Mouse (Mus musculus) myocyte (in vitro differentiated cells): Measurements from ENCODE around the gene Myog. TPM values are rescaled to one million over a fixed set of nuclear protein-coding genes. Genes with fewer than 3 reads are reported as not detected.

Experiments
- H3K27me3 ChIP-seq: one replicate; pipeline ENCODE4 v1.6.1; 2011; ENCODE audit not compliant: control insufficient read depth, insufficient read depth, insufficient read length
- H3K36me3 ChIP-seq: one replicate; pipeline ENCODE4 v1.6.1; 2011; ENCODE audit not compliant: control insufficient read depth, insufficient read depth
- H3K4me2 ChIP-seq: one replicate; pipeline ENCODE4 v1.6.1; 2011; ENCODE audit warnings: low read depth, control low read depth
- H3K4me3 ChIP-seq: one replicate; pipeline ENCODE4 v1.5.1; 2011; ENCODE audit warnings: mild to moderate bottlenecking, control low read depth, moderate library complexity
- H3K79me2 ChIP-seq: one replicate; pipeline ENCODE4 v1.6.1; 2011; ENCODE audit not compliant: control insufficient read depth, insufficient read depth
- H3ac ChIP-seq: one replicate; pipeline ENCODE4 v1.6.1; 2011; ENCODE audit not compliant: control insufficient read depth, insufficient read length
- CEBPB ChIP-seq: IDR thresholded peaks from 2 replicates; pipeline ENCODE4 v1.6.1; 2011; ENCODE audit warnings: mild to moderate bottlenecking, moderate library complexity; ENCODE audit not compliant: poor library complexity, insufficient read depth, severe bottlenecking
- E2F4 ChIP-seq: IDR thresholded peaks from one replicate; pipeline ENCODE4 v1.6.1; 2011; ENCODE audit warnings: mild to moderate bottlenecking, control low read depth, moderate library complexity; ENCODE audit not compliant: insufficient read depth
- MAX ChIP-seq: IDR thresholded peaks from one replicate; pipeline ENCODE4 v1.6.1; 2011; ENCODE audit warnings: low read depth, mild to moderate bottlenecking, control low read depth
- MYOD1 ChIP-seq, 3 experiments: IDR thresholded peaks; one replicate each; pipeline ENCODE4 v1.6.1; 2011; ENCODE audit warnings: control low read depth in 2 of 3, low read depth in 2 of 3, mild to moderate bottlenecking in 2 of 3, moderate library complexity in 1 of 3; ENCODE audit not compliant: insufficient read length in 2 of 3, control insufficient read depth in 1 of 3
- MYOG ChIP-seq, 3 experiments: IDR thresholded peaks; one replicate each; pipeline ENCODE4 v1.6.1; 2011; ENCODE audit warnings: control low read depth in 2 of 3, low read depth in 2 of 3, mild to moderate bottlenecking in 2 of 3; ENCODE audit not compliant: insufficient read length in 2 of 3, control insufficient read depth in 1 of 3, insufficient read depth in 1 of 3
- POLR2A ChIP-seq: IDR thresholded peaks from one replicate; pipeline ENCODE4 v1.6.1; 2011; ENCODE audit warnings: low read depth, mild to moderate bottlenecking, control low read depth, moderate library complexity; ENCODE audit not compliant: insufficient read length
- POLR2AphosphoS2 ChIP-seq: IDR thresholded peaks from one replicate; pipeline ENCODE4 v1.6.1; 2011; ENCODE audit warnings: low read depth, control low read depth; ENCODE audit not compliant: insufficient read length
- REST ChIP-seq: IDR thresholded peaks from one replicate; pipeline ENCODE4 v1.6.1; 2011; ENCODE audit warnings: mild to moderate bottlenecking, control low read depth, moderate library complexity; ENCODE audit not compliant: insufficient read depth, insufficient read length
- SRF ChIP-seq: IDR thresholded peaks from one replicate; pipeline ENCODE4 v1.6.1; 2011; ENCODE audit warnings: low read depth; ENCODE audit not compliant: control insufficient read depth, insufficient read length
- TCF12 ChIP-seq: IDR thresholded peaks from one replicate; pipeline ENCODE4 v1.6.1; 2011; ENCODE audit warnings: mild to moderate bottlenecking, control low read depth; ENCODE audit not compliant: poor library complexity, insufficient read depth, severe bottlenecking
- TCF3 ChIP-seq: IDR thresholded peaks from one replicate; pipeline ENCODE4 v1.6.1; 2011; ENCODE audit warnings: low read depth, control low read depth; ENCODE audit not compliant: insufficient read length
- USF1 ChIP-seq: IDR thresholded peaks from one replicate; pipeline ENCODE4 v1.6.1; 2011; ENCODE audit warnings: low read depth, mild to moderate bottlenecking, control low read depth, moderate library complexity
- polyA plus RNA-seq: library from polyadenylated mRNA; unstranded; fragments of >200 nt; fragmentation: generic; extraction: Trizol; gene quantifications from one replicate; pipeline ENCODE4 v1.2.1, GENCODE M21; 2012; ENCODE audit warnings: missing spikeins

The Myog gene
- polyA plus RNA-seq, 1 experiment: 1,426 TPM

- H3K27me3 ChIP-seq: no peaks in the 10 kb centered on the region
- H3K4me2 ChIP-seq: peak overlapping the region; percentile 57
- peaks cover 6% of the 10 kb centered on the region for H3K79me2 ChIP-seq
- peak overlapping the region; percentile 11 for H3K4me3 ChIP-seq
- H3ac ChIP-seq: no peak overlapping the region
- H3K36me3 ChIP-seq: no peaks in the 10 kb centered on the region
- TF ChIP-seq MAX (no peak), MYOG (IDR thresholded peaks at IDR 0.05; ENCODE audit: control insufficient read depth in 1 of 3, insufficient read depth in 1 of 3, insufficient read length in 2 of 3, low read depth in 2 of 3) (no peak), POLR2AphosphoS2 (no peak), REST (no peak), SRF (no peak), TCF3 (no peak), CEBPB (no peak), POLR2A (no peak), MYOD1 (IDR thresholded peaks at IDR 0.05; ENCODE audit: control insufficient read depth in 1 of 3, insufficient read length in 2 of 3, low read depth in 2 of 3) (no peak), E2F4 (no peak), USF1 (no peak), TCF12 (no peak)
Observed at GRCm38 (mm10) chr1:134335211-134335923, 45.6 kb downstream of the Myog start.

DNA sequence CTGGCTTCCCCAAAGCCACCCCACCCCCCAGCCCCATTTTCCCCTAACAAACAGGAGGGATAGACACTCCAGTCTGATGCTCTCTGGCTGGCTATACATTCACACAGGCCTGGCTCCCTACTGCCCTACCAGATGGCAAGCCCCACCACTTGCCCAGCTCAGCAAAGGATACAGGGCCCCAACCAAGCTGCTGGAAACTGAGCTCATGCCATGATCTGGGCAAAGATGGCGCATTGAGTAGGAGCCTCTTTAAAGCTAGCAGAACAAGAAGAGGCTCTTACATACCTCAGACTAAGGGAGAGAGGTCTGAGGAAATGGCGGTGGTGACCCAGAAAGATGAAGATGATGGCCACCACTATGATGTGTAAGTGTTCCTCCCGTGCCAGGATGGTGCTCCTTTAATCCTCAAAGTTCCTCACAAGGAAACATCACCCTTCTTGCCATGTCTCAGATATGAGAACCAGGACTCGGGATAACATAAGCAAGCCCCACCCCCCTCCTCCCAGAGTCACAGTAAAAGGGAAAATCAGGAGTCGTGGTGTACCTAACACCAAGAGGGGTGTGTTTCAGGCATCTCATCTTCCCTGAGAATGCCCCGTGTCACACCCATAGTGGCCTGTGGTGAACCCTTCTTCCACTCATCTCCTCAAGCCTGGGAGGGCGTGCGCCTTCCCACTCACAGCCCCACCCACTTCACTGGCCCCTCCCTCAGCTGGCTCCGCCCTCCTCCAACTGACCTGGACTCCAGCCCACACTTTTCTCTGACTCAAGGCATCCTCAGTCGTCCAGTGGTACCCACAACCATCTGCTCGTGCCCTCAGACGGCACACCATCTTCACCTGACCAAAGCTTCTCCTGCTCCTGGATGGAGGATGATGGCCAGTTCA lies 46.4 kb downstream of the Myog start:
- Histone ChIP-seq H3K27me3 (no peaks in the 10 kb centered on the region), H3ac (no peak overlapping the region), H3K79me2 (peaks cover 5% of the 10 kb centered on the region), H3K36me3 (no peaks in the 10 kb centered on the region), H3K4me2 (peak overlapping the region; percentile 57), H3K4me3 (peak overlapping the region; percentile 11)
- TF ChIP-seq SRF: no peak
- no peak for TF ChIP-seq CEBPB
- TF ChIP-seq MYOD1 (IDR thresholded peaks at IDR 0.05; ENCODE audit: control insufficient read depth in 1 of 3, insufficient read length in 2 of 3, low read depth in 2 of 3): peak in 2 of 3 experiments; percentile 41 to 48
- peak in 2 of 3 experiments; percentile 34 to 73 for TF ChIP-seq MYOG (IDR thresholded peaks at IDR 0.05; ENCODE audit: control insufficient read depth in 1 of 3, insufficient read depth in 1 of 3, insufficient read length in 2 of 3, low read depth in 2 of 3)
- TF ChIP-seq POLR2A: peak; percentile 38
- no peak for TF ChIP-seq TCF3
- TF ChIP-seq E2F4: no peak
- no peak for TF ChIP-seq USF1
- no peak for TF ChIP-seq TCF12
- TF ChIP-seq MAX: no peak
- no peak for TF ChIP-seq POLR2AphosphoS2
- no peak for TF ChIP-seq REST

DNA sequence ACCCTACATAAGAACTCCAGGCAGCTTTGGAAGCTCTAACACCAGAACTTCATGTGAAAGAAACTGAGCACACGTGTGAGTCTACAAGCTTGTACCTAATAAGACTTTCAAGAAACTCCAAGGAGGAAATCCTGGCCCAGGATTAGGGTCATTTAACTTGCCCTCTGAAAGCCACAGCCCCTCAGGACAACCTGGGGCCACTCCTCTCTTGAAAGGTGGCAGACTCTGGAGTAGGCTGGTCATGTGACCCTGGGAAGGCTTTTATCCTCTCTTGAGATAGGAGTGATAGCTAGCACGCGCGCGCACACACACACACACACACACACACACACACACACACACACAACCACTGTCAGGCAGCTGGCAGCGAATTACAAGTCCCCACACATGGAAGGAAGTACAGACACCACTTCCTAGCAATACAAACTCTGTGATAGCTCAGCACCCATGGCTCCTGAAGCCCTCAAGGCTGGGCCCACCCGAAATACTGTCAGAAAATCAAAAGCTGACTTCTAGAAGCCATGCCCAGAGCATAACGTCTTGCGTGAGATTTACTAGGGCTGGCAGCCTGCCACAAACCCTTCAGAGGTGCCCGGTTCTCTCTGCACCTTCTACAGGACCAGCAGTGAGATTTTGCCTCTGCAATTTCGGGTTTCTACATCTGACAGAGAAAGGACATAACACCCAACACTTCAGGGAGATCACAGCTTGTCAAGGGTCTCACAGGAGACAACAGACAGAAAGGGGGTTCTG lies 47.3 kb downstream of the Myog start:
- no peaks in the 10 kb centered on the region for H3K36me3 ChIP-seq
- no peaks in the 10 kb centered on the region for H3K27me3 ChIP-seq
- no peak overlapping the region for H3ac ChIP-seq
- no peak for TF ChIP-seq REST
- TF ChIP-seq SRF: no peak
- TF ChIP-seq MYOG (IDR thresholded peaks at IDR 0.05; ENCODE audit: control insufficient read depth in 1 of 3, insufficient read depth in 1 of 3, insufficient read length in 2 of 3, low read depth in 2 of 3): no peak
- no peak for TF ChIP-seq E2F4
- no peak for TF ChIP-seq MYOD1 (IDR thresholded peaks at IDR 0.05; ENCODE audit: control insufficient read depth in 1 of 3, insufficient read length in 2 of 3, low read depth in 2 of 3)
- TF ChIP-seq MAX: no peak
- no peak for TF ChIP-seq USF1
- no peak for TF ChIP-seq TCF3
- no peak for TF ChIP-seq POLR2AphosphoS2
- no peak for TF ChIP-seq TCF12
- no peak for TF ChIP-seq CEBPB
- no peak for TF ChIP-seq POLR2A
- H3K79me2 ChIP-seq: no peaks in the 10 kb centered on the region
- H3K4me3 ChIP-seq: no peak overlapping the region
- no peak overlapping the region for H3K4me2 ChIP-seq

GRCm38 (mm10) chr1:134339162-134339561 lies 49.4 kb downstream of the Myog start:
- H3K36me3 ChIP-seq: no peaks in the 10 kb centered on the region
- H3K4me3 ChIP-seq: no peak overlapping the region
- no peak overlapping the region for H3K4me2 ChIP-seq
- H3K79me2 ChIP-seq: no peaks in the 10 kb centered on the region
- no peak for TF ChIP-seq USF1
- TF ChIP-seq REST: no peak
- TF ChIP-seq E2F4: no peak
- peak; percentile 51 for TF ChIP-seq TCF12
- peak; percentile 21 for TF ChIP-seq TCF3
- no peak for TF ChIP-seq POLR2A
- TF ChIP-seq MYOG (IDR thresholded peaks at IDR 0.05; ENCODE audit: control insufficient read depth in 1 of 3, insufficient read depth in 1 of 3, insufficient read length in 2 of 3, low read depth in 2 of 3): peak; percentile 50 to 89 (median 83)
- peak; percentile 38 to 92 (median 85) for TF ChIP-seq MYOD1 (IDR thresholded peaks at IDR 0.05; ENCODE audit: control insufficient read depth in 1 of 3, insufficient read length in 2 of 3, low read depth in 2 of 3)
- no peak for TF ChIP-seq POLR2AphosphoS2
- TF ChIP-seq CEBPB: no peak
- peak; percentile 28 for TF ChIP-seq SRF
- TF ChIP-seq MAX: no peak
- no peaks in the 10 kb centered on the region for H3K27me3 ChIP-seq
- no peak overlapping the region for H3ac ChIP-seq
